Mouse (Mus musculus) liver, adult 2 months (tissue): ENCODE measurements around the gene Lrg1.

Experiments used
- CTCF ChIP-seq: fragments of 200-500 bp; IDR thresholded peaks from 2 replicates; pipeline ENCODE4 v1.5.1; 2011; ENCODE audit warnings: low read depth, low read length, control low read depth
- POLR2A ChIP-seq: fragments of 200-500 bp; IDR thresholded peaks from 2 replicates; pipeline ENCODE4 v1.6.1; 2011; ENCODE audit warnings: low read length, control low read depth; ENCODE audit not compliant: insufficient read depth; ENCODE audit errors: extremely low read depth

GRCm38 (mm10) chr17:56092312-56092711 lies 29.5 kb downstream of the Lrg1 start:
- TF ChIP-seq CTCF = no peak
- no peak for TF ChIP-seq POLR2A
